Mouse (Mus musculus) adrenal gland, adult (tissue): ENCODE data around the gene Gm6351.
"Not testable (repeated sequence)": the region's sequence is repeated elsewhere in the genome, so short reads cannot be mapped to it uniquely, and the experiment has no call there.

ENCODE experiments used
- DNase-seq, 2 experiments: peaks; one replicate each; pipeline ENCODE4 v3.0.0; 2022 to 2023; ENCODE audit warnings: low spot score in 1 of 2; ENCODE audit not compliant: inconsistent age in 2 of 2

Gene Gm6351

GRCm38 (mm10) chr5:94076085-94076484, at the start of gene Gm6351:
TSS of gene Gm6351 (plus strand) at chr5:94076385.
- not testable (repeated sequence) for DNase-seq

DNA sequence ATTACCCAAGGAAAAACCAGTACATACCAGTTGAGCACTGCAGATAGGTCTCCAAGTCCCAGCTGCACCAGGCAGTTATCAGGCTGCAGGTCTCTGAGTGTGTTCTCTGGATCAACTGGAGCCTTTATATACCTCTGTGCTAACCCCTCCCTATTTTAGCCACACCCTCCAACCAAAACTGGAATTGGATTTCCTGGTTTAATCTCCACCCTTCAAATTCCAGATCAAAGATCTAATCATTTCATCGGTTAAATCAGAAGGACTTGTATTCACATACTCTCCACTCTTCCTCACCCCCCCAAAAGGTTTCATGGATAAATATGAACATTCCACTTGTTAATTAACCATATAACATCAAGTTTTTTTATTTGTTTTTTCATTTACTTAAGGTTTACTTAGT, 5.7 kb upstream of the Gm6351 start, which contains the start of gene BC061212:
Gene BC061212 (minus strand): TSS at position 101 of the 400 bp plus-strand sequence.
- not testable (repeated sequence) for DNase-seq
